Mouse (Mus musculus) spleen, adult 2 months (tissue): Measurements from ENCODE around the gene Fgfr2.

Experiments
- CTCF ChIP-seq: fragments of 200-500 bp; IDR thresholded peaks from 2 replicates; pipeline ENCODE4 v1.5.1; 2011; ENCODE audit warnings: mild to moderate bottlenecking, inconsistent platforms; ENCODE audit not compliant: insufficient read depth, insufficient read length, insufficient replicate concordance; ENCODE audit errors: extremely low read depth
- POLR2A ChIP-seq: fragments of 200-500 bp; IDR thresholded peaks from 2 replicates; pipeline ENCODE4 v1.6.1; 2011; ENCODE audit warnings: low read depth, low read length, inconsistent platforms

DNA sequence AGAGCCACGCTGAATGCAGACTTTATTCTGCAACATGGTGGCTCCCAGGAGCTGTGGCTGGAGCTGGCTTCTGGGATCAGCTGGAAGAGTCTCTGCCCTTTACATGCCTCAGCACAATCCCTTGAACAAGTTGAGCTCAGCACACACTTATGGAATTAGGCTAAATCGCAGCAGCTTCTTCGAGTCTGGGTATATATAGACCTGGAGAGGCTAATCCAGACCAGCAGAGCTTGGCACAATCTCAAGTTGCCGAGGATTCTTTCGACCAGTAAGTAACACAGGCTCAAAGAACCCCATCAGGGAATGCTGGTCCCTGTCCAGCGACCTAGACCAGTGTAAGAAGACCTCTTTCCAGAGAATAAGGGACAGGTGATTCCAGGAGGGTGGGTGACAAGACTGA is 341.3 kb downstream of the Fgfr2 start:
- TF ChIP-seq CTCF (no peak), POLR2A (no peak)
